Mouse (Mus musculus): ENCODE measurements around the gene Twist1. TPM values are rescaled to one million over a fixed set of nuclear protein-coding genes. Genes with fewer than 3 reads are reported as not detected.

The Twist1 gene
- total RNA-seq, 2 experiments from 2014 or later, result not detected

GRCm38 (mm10) chr12:33965661-33966360 lies 8.3 kb downstream of the Twist1 start:
- no peak for ATAC-seq (ENCODE audit: poor library complexity, severe bottlenecking)

DNA sequence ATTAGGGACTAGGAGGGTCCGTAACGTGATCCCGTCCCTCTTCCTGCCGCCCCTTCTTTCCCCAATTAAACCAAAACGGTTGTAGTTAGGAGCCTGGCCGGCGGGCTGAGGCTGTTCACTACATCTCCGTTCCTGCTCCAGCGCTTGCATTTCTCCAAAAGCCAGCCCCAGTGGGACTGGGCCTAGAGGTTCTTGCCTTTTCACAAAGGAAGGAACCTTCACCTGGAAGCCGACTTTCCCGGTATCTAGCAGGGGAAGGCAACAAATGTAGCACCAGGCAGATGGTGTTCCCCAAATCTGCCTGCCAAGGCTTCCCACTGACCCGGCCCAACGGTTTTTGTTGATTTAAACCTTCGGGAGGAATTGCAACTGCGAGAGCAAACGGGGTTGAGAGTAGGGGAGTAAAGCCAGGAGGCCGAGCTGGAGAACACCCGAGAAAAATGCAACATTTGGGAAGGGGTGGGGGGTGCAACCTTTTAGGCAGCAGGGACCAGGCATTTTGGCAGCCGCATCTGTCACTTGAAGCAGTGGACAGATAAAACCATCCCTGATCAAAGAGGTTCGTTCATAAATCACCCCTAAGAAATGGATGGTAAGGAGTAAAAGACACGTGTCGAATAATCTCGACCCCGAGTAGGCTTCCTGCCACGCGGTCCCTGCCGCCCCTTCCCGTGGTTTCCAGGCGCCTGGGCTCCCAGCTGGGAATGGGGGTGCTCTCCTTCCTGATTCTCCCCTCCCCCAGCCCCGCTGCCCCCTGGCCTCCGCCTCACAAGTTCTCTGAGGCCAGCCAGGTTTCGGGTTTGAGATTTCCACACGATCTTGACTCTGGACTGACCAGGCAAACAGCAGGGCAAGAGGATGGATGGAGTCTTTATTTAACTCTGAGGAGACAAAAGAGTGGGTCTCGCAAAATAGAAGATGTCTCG lies 9.3 kb downstream of the Twist1 start:
- no peak for ATAC-seq (ENCODE audit: poor library complexity, severe bottlenecking)

DNA sequence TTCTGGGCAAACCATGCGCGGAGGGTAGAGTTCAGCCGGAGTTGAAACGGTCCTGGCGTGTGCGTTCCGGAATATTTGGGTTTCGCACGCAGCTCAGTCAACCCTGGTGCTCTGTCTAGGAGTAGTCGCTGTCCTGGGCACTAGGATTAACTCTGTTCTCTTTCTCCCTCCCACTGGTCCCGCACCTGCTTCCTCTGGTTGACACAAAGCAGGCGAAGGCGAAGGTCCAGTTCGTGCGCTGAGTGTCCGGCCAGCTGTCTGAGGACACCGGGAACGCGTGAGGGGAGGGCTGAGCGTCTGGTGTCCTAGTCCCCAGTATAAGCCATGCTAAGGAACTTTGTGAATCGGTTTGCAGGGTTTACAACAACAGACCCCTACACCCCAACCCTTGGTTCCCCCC lies 10.0 kb downstream of the Twist1 start:
- no peak for ATAC-seq (ENCODE audit: poor library complexity, severe bottlenecking)

- ATAC-seq (ENCODE audit: poor library complexity, severe bottlenecking), result no peak
These were observed 10.8 kb downstream of the Twist1 start for GRCm38 (mm10) chr12:33968041-33968897.

- no peak for ATAC-seq (ENCODE audit: poor library complexity, severe bottlenecking)
These were observed 11.4 kb downstream of the Twist1 start for GRCm38 (mm10) chr12:33968898-33969178.

GRCm38 (mm10) chr12:33980159-33980558 lies 22.7 kb downstream of the Twist1 start:
- ATAC-seq (ENCODE audit: poor library complexity, severe bottlenecking), result no peak

GRCm38 (mm10) chr12:33981433-33981832 lies 24.0 kb downstream of the Twist1 start:
- no peak for ATAC-seq (ENCODE audit: poor library complexity, severe bottlenecking)

- ATAC-seq (ENCODE audit: poor library complexity, severe bottlenecking), result no peak
These were observed 35.7 kb downstream of the Twist1 start for GRCm38 (mm10) chr12:33993127-33993526.

Other genes with a start within 250 kb of the Twist1 start
- gene Ferd3l, start 29.2 kb upstream of the Twist1 start, total RNA-seq (2015), result not detected in 2 replicates
- not detected in 2 replicates for gene Ferd3l, start 29.2 kb upstream of the Twist1 start, total RNA-seq (2017)

Data from megakaryocyte, adult 5-6 weeks (primary cell).